Mouse (Mus musculus) megakaryocyte, embryonic 14.5 days (primary cell): ENCODE results near the gene Grip1.

Source experiments
- FLI1 ChIP-seq: IDR thresholded peaks from 2 replicates; pipeline ENCODE4 v1.6.1; 2012; ENCODE audit warnings: low read length, inconsistent platforms, mixed read lengths
- GATA1 ChIP-seq: IDR thresholded peaks from 3 replicates; pipeline ENCODE4 v1.6.1; 2012; ENCODE audit warnings: mixed read lengths, low read length, inconsistent platforms, borderline replicate concordance

DNA sequence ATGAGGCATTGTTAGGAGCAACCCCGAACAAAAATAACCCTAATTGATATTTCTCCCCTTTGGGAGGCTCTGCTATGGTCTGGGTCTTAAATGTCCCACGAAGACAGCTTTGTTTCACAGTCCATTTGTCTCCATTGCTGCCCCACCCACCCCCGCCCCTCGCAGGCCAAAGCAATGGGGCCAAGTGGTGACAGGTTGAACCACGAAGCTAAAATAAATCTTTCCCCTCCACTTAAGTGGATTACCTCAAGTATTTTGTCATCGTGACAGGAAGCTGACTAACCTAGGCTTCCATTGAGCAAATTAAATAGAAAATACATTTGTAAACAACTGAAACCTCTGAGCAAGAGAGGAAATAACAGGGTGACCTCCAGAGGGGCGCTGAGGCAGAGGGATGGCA lies 216.8 kb downstream of the Grip1 start:
- TF ChIP-seq GATA1, result no peak
- no peak for TF ChIP-seq FLI1
